Mouse (Mus musculus): ENCODE measurements around the gene Phldb1. TPM values are rescaled to one million over a fixed set of nuclear protein-coding genes. Genes with fewer than 3 reads are reported as not detected.

Gene Phldb1
- not detected for polyA plus RNA-seq (2014; fragmentation: Illumina TruSeq; extraction: RNeasy Lipid Tissue Mini Kit (QIAGEN cat#74804); ENCODE audit: low read depth, low replicate concordance)

DNA sequence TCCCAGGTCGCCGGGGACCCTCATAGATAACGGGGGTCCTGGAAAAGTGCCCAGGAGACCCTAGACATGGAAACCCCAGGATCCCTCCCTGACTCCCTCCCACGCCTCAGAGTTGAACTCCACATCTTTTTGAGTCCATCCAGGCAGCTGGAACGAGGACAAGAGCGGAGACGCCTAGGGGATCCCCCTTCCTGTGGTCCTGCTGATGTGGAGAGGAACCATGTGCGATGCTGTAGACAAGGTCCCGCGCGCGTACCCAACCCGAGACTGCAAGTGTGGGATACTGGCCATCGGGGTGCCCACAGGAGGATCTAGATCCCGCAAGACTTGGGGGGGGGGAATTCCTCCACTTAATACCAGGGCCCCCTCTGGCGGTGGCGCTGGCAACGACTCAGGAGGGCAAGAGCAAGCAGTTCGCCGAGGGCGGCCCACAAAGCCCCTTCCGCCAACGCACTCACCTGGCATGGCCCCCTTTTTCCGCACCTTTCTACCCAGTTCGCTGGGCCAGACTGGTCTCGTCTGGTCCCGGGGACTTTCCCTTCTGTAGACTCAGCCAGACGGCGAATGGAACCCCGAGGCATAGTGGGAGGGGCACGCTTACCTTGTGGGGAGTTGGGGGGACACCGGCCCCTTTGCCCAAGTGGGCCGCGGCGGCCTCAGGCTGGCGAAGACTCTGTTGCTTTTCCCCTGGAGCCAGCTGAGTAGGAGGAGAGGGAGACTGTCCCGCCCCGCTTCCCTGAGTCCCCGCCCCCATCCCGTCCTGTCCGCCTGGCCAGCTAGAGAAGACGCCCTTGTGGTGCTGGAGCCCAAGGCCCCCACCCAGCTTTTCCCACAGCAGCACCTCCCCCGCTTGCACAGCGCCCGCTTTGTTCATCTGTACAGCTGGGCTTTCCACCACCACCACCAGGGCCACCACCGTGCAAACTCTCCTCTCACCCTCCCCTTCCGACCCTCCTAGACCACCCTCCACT lies at the start of gene Phldb1:
TSS of gene Phldb1 (minus strand) at position 675 of the 971 bp plus-strand sequence.

DNA sequence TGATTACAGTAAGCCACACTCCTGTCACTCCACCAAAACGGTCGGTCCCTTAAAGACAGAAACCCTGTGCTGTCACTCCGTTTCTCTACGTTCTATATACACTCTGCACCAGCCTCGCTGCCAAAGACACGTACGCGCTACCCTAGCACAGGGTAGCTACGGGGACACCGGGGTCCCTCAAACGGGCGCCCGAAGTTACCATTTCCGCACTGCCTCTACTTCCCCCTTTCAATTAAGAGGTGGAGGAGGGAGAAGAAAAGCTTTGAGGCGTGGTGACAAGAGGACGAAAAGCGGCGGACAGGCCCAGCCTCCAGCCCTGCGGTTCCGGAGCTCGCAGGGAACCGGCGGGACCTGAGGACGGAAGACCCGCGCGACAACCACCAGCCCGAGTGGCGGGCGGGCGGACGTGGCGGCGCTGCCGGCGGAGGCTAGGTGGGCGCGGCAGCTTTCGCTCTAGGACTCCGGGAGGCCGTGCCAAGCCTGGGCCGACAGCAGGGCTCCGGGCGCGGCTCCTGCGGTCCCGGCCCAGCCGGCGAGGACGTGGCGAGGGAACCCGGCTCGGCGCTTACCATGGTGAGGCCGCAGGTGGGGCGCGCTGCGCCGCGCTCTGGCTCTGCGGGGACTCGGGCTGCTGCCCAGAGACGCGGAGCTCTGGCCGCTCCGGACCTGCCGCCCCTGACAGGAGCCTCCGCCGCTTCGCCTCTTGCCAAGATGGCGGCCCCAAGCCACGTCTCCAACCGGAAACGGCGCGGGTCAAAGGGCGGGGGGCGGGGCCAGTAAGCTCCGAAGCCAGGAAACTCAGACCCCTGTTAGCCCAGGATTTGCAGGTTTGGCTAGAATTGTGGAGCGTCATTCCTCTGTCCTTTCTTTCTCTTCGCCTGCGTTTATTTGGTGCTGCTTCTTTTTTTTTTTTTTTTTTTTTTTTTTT lies 32.4 kb upstream of the Phldb1 start, which contains the start of the genes Arcn1 and Ift46:
TSS of gene Arcn1 (minus strand) at position 745 of the 928 bp plus-strand sequence.
TSS of gene Ift46 (plus strand) at position 808 of the 928 bp plus-strand sequence.

DNA sequence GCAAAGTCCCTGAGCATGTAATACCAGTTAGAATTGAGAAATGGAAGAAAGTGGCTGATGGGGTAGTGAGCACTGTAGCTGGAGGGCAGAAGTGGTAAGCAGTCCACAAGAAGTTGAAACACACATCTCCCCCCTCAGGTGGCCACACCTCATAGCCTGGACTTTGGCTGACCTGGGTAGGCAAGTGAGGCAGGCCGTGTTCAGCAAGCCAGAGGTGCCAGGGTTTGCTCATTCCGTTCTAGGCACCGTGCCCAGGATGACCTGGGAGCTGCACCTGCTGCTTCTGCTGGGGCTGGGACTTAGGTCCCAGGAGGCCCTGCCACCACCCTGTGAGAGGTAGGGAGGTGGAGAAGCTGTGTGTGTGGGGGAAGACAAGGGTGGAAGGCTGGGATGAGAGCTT lies 62.0 kb downstream of the Phldb1 start, which contains the start of gene Treh:
TSS of gene Treh (plus strand) at position 229 of the 400 bp plus-strand sequence.

Other genes with a start within 250 kb of the Phldb1 start
- gene Cxcr5, start 173.3 kb downstream of the Phldb1 start, polyA plus RNA-seq (2014; fragmentation: Illumina TruSeq; extraction: RNeasy Lipid Tissue Mini Kit (QIAGEN cat#74804); ENCODE audit: low read depth, low replicate concordance), result 0.24 TPM
- 60.4 TPM for gene Ddx6, start 130.3 kb downstream of the Phldb1 start, polyA plus RNA-seq (2014; fragmentation: Illumina TruSeq; extraction: RNeasy Lipid Tissue Mini Kit (QIAGEN cat#74804); ENCODE audit: low read depth, low replicate concordance)
- 0.37 TPM for gene Treh, start 62.0 kb downstream of the Phldb1 start, polyA plus RNA-seq (2014; fragmentation: Illumina TruSeq; extraction: RNeasy Lipid Tissue Mini Kit (QIAGEN cat#74804); ENCODE audit: low read depth, low replicate concordance)
- gene Arcn1, start 32.6 kb upstream of the Phldb1 start, polyA plus RNA-seq (2014; fragmentation: Illumina TruSeq; extraction: RNeasy Lipid Tissue Mini Kit (QIAGEN cat#74804); ENCODE audit: low read depth, low replicate concordance), result 170 TPM
- 22.3 TPM for gene Ift46, start 32.7 kb upstream of the Phldb1 start, polyA plus RNA-seq (2014; fragmentation: Illumina TruSeq; extraction: RNeasy Lipid Tissue Mini Kit (QIAGEN cat#74804); ENCODE audit: low read depth, low replicate concordance)
- 8.2 TPM for gene Tmem25, start 64.1 kb upstream of the Phldb1 start, polyA plus RNA-seq (2014; fragmentation: Illumina TruSeq; extraction: RNeasy Lipid Tissue Mini Kit (QIAGEN cat#74804); ENCODE audit: low read depth, low replicate concordance)
- 104 TPM for gene Ttc36, start 67.9 kb upstream of the Phldb1 start, polyA plus RNA-seq (2014; fragmentation: Illumina TruSeq; extraction: RNeasy Lipid Tissue Mini Kit (QIAGEN cat#74804); ENCODE audit: low read depth, low replicate concordance)
- 3.3 TPM for gene Kmt2a, start 146.1 kb upstream of the Phldb1 start, polyA plus RNA-seq (2014; fragmentation: Illumina TruSeq; extraction: RNeasy Lipid Tissue Mini Kit (QIAGEN cat#74804); ENCODE audit: low read depth, low replicate concordance)
- 492 TPM for gene Atp5l, start 185.5 kb upstream of the Phldb1 start, polyA plus RNA-seq (2014; fragmentation: Illumina TruSeq; extraction: RNeasy Lipid Tissue Mini Kit (QIAGEN cat#74804); ENCODE audit: low read depth, low replicate concordance)
- gene Ube4a, start 230.4 kb upstream of the Phldb1 start, polyA plus RNA-seq (2014; fragmentation: Illumina TruSeq; extraction: RNeasy Lipid Tissue Mini Kit (QIAGEN cat#74804); ENCODE audit: low read depth, low replicate concordance), result 56.6 TPM
- 1.4 TPM for gene Cd3g, start 245.2 kb upstream of the Phldb1 start, polyA plus RNA-seq (2014; fragmentation: Illumina TruSeq; extraction: RNeasy Lipid Tissue Mini Kit (QIAGEN cat#74804); ENCODE audit: low read depth, low replicate concordance)
- 0.24 TPM for gene Cd3d, start 246.6 kb upstream of the Phldb1 start, polyA plus RNA-seq (2014; fragmentation: Illumina TruSeq; extraction: RNeasy Lipid Tissue Mini Kit (QIAGEN cat#74804); ENCODE audit: low read depth, low replicate concordance)

All from liver, adult 10 weeks (tissue).